Mouse (Mus musculus) G1E (cell line): Measurements from ENCODE around the gene Cables2. TPM values are rescaled to one million over a fixed set of nuclear protein-coding genes. Genes with fewer than 3 reads are reported as not detected.
A peak's percentile ranks its signal among the peaks of the same experiment; 100 is the strongest.

Experiments used
- ATAC-seq: 2 replicates; pipeline ENCODE4 v1.8.0; 2016; ENCODE audit warnings: mild to moderate bottlenecking; ENCODE audit not compliant: insufficient number of reproducible peaks, poor library complexity, low FRiP score, severe bottlenecking; ENCODE audit errors: extremely low read depth
- DNase-seq: peaks from one replicate; pipeline ENCODE4 v3.0.0; 2012; ENCODE audit warnings: low spot score
- H3K27me3 ChIP-seq: 2 replicates; pipeline ENCODE4 v1.6.1; 2012; ENCODE audit warnings: mild to moderate bottlenecking, low read length, inconsistent platforms; ENCODE audit not compliant: insufficient read depth
- H3K36me3 ChIP-seq: replicated peaks from 2 replicates; pipeline ENCODE3; 2012; ENCODE audit warnings: mild to moderate bottlenecking, inconsistent platforms
- H3K4me1 ChIP-seq: 2 replicates; pipeline ENCODE4 v1.6.1; 2012; ENCODE audit warnings: low read depth, low read length, inconsistent platforms, mixed read lengths; ENCODE audit not compliant: insufficient read depth
- H3K4me3 ChIP-seq: 2 replicates; pipeline ENCODE4 v1.5.1; 2012; ENCODE audit warnings: low read depth, mild to moderate bottlenecking, inconsistent platforms, low read length, moderate library complexity, mixed read lengths
- H3K9me3 ChIP-seq: replicated peaks from 2 replicates; pipeline ENCODE4 v1.6.1; 2012; ENCODE audit warnings: inconsistent platforms
- CTCF ChIP-seq: IDR thresholded peaks from 2 replicates; pipeline ENCODE4 v1.5.1; 2012; ENCODE audit warnings: low read depth, low read length, inconsistent platforms, mixed read lengths
- GATA1 ChIP-seq: IDR thresholded peaks from 2 replicates; pipeline ENCODE4 v1.6.1; 2012; ENCODE audit warnings: borderline replicate concordance, low read length, inconsistent platforms, mixed read lengths
- GATA2 ChIP-seq: IDR thresholded peaks from 2 replicates; pipeline ENCODE4 v1.6.1; 2012; ENCODE audit warnings: low read depth, low read length, inconsistent platforms, borderline replicate concordance
- POLR2AphosphoS5 ChIP-seq: IDR thresholded peaks from 2 replicates; pipeline ENCODE4 v1.6.1; 2012; ENCODE audit warnings: low read depth, low read length, inconsistent platforms; ENCODE audit not compliant: insufficient replicate concordance
- TAL1 ChIP-seq: conservative IDR thresholded peaks from 2 replicates; pipeline ENCODE4 v1.6.1; 2012; ENCODE audit warnings: low read depth, low read length, inconsistent platforms, mixed read lengths
- polyA plus RNA-seq: library from polyadenylated mRNA; stranded (reverse); fragments of >175 nt; gene quantifications from 2 replicates; pipeline ENCODE4 v1.2.3, GENCODE M21; 2012
- total RNA-seq, 2 experiments: library from RNA; stranded (forward) in 1 of 2; stranded (reverse) in 1 of 2; fragments of 200-1000 nt in 1 of 2; fragments of >200 nt in 1 of 2; fragmentation: Nextera tagmentation in 1 of 2; gene quantifications; 2 replicates each; pipeline ENCODE4 v1.2.3; 2014 to 2017

The Cables2 gene
- total and polyA plus RNA-seq, 3 experiments, result 8.7 to 14.5 (median 9.7) TPM

DNA sequence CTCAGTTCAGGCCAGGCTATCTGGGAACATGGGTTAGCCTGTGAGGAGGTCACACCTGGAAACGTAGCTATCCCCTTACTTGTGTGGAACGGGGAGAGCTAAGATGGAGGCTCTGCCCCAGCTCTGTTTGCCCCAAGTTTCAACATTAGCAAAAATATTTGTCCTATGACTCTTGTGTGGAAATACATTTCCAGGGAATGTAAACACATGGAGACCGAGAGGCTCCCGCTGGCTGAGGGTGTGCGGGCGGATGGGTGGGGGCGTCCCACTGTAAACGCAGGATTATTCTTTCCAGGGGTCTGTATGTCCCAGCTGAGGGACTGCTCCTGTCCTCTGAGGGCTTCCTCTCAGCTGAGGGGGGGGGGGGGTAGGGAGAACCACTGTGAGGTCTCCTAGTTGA, 38.9 kb downstream of the Cables2 start:
- DNase-seq, result no peak

DNA sequence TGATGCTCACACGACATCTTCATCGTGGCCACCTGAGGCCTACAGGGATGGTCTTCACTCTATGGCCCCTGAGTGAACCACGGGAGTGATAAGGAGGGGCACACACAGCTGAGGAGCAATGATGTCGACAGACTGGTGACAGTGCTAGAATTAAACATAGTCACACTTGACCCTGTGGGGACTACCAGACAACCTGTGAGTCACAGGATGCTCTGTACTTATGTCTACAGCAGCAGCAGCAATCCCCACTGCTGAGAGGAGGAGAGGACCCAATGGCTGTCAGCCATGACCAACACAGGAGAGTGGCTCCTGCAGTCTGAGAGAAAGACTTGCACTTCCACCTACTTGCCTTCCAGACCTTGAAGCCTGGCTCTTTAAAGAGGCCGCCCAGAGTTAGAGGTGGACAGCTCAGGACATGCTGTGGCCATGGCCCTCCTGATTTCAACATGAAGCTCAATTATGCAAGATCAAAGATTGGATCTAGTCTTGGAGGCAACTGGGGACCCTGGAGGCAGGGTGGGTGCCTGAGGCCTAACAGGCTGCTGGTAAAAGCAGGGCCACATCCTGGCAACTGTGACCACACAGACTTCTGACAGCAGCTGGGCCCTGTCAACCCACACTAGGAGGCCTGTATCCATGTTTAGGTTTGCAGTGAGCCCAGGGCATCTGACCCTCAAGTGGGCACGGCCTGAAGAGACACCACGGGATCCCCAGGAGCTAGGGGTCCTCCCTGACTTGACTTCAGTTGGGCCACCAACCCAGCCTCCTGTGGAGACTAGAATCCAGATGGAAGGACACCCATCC, 40.0 kb downstream of the Cables2 start:
- ATAC-seq (no peak), DNase-seq (no peak)
- H3K4me1 ChIP-seq, result peaks cover 87% of the 10 kb centered on the region
- H3K36me3 ChIP-seq, result peaks cover 12% of the 10 kb centered on the region
- H3K4me3 ChIP-seq, result peak overlapping the region; percentile 4; the same call in 1 of the 2 replicates
- H3K9me3 ChIP-seq, result peaks cover 2% of the 10 kb centered on the region; the same call in 1 of the 2 replicates
- TF ChIP-seq TAL1 (no peak), CTCF (no peak), POLR2AphosphoS5 (no peak), GATA1 (no peak), GATA2 (no peak)
- no peaks in the 10 kb centered on the region for H3K27me3 ChIP-seq

More for the DNA sequence above, 38.9 kb downstream of the Cables2 start:
- H3K27me3 ChIP-seq, result no peaks in the 10 kb centered on the region
- peaks cover 12% of the 10 kb centered on the region for H3K36me3 ChIP-seq
- H3K9me3 ChIP-seq, result peaks cover 2% of the 10 kb centered on the region; the same call in 1 of the 2 replicates
- no peak for TF ChIP-seq GATA2
- TF ChIP-seq TAL1, result no peak
- TF ChIP-seq POLR2AphosphoS5, result no peak
- TF ChIP-seq GATA1, result no peak
- TF ChIP-seq CTCF, result no peak
- peak overlapping the region; percentile 66 for H3K4me3 ChIP-seq
- peaks cover 87% of the 10 kb centered on the region for H3K4me1 ChIP-seq
- no peak for ATAC-seq

DNA sequence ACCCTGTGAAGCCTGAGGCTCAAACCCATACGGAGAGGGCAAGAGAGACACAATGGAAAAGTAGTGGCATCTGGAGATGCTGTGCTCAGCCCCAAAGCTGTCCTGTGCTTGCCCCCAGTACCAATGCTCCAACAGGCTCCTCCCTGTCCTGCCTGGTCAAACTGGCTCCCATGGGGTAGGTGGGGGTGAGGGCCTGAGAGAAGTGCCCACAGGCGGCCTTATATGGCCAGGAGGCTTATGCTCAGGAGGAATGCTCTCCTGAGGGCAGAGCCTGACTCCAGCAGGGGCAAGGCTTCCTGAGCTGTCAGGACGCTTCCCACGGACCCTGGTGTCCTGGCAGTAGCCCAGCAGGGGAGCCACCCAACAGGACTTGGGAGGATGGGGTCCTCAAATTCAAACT, 42.8 kb downstream of the Cables2 start:
- H3K27me3 ChIP-seq, result no peaks in the 10 kb centered on the region

DNA sequence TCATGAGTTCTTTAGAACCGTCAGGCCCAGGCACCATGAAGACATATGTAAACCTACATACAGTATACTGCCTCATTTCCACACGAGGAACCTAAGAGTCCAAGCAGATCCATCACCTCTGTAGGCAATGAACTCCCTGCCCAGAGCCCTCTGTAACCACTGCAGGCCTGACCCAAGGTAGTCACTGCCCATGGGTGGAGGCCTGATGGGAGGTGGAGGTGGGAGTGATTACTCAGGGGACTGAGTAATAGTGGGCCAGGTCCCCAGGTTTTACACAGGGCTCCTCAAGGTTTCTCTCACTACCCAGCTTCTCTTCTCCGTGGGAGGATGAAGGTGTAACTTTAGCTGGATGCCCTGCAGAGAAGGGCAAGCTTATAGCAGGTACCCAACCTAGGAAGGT, 44.2 kb downstream of the Cables2 start:
- TF ChIP-seq CTCF, result no peak
- TF ChIP-seq TAL1, result no peak
- no peak for TF ChIP-seq GATA1
- no peak for TF ChIP-seq POLR2AphosphoS5
- no peak for TF ChIP-seq GATA2
- no peaks in the 10 kb centered on the region for H3K9me3 ChIP-seq
- ATAC-seq (no peak), DNase-seq (no peak)
- peaks cover 85% of the 10 kb centered on the region for H3K4me1 ChIP-seq
- peaks cover 15% of the 10 kb centered on the region for H3K36me3 ChIP-seq
- H3K4me3 ChIP-seq, result no peak overlapping the region
- H3K27me3 ChIP-seq, result no peaks in the 10 kb centered on the region

More for the DNA sequence above, 42.8 kb downstream of the Cables2 start:
- TF ChIP-seq GATA2, result no peak
- no peak for TF ChIP-seq GATA1
- TF ChIP-seq TAL1, result no peak
- no peak for TF ChIP-seq CTCF
- TF ChIP-seq POLR2AphosphoS5, result no peak
- ATAC-seq (no peak), DNase-seq (no peak)
- Histone ChIP-seq H3K9me3 (no peaks in the 10 kb centered on the region), H3K36me3 (peaks cover 12% of the 10 kb centered on the region), H3K4me3 (no peak overlapping the region), H3K4me1 (peaks cover 86% of the 10 kb centered on the region)

DNA sequence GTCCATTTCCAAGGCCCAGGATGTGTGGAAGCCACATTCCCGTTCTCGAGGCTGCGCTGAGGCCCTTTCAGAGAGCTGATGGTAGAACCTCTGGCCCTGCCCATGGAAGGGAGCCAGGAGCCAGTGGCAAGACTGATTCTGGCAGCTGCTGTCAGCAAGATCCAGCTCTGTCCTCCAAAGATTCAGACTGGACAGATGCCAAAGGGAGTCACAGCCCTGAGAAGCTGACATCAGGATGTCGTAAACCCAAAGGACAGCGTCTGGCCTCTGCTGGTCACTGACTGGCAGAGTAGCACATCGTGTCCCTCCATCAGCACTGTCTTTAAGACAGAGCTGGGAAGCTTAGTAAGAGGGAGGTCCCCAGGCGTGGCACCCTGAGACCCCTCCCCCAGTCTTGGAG, 44.7 kb downstream of the Cables2 start:
- Histone ChIP-seq H3K4me1 (peaks cover 85% of the 10 kb centered on the region), H3K4me3 (no peak overlapping the region), H3K36me3 (peaks cover 18% of the 10 kb centered on the region), H3K27me3 (no peaks in the 10 kb centered on the region), H3K9me3 (no peaks in the 10 kb centered on the region)
- TF ChIP-seq POLR2AphosphoS5 (no peak), GATA1 (no peak)
- ATAC-seq (no peak), DNase-seq (no peak)

DNA sequence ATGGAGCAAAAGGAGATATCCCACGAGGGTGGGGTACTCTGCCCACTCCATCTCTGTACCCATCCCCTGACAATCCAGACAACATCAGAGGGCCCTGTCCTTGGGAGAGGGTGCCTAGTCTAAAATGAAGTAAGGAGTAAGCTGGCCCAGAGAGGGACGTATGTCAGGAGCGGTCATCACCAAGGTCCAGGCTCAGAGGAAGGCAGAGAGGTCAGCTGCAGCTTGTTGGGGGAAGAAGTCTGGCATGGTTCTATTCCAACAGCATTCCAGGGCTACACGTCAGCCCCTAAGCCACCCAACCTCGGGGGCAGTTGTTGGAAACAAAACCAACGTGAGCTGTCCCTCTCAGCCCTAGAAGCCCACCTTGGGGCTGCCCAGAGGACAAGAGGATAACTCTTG, 45.2 kb downstream of the Cables2 start:
- Histone ChIP-seq H3K9me3 (no peaks in the 10 kb centered on the region), H3K27me3 (no peaks in the 10 kb centered on the region), H3K4me3 (peak overlapping the region; percentile 58; the same call in 1 of the 2 replicates), H3K4me1 (peaks cover 85% of the 10 kb centered on the region), H3K36me3 (peaks cover 18% of the 10 kb centered on the region)
- TF ChIP-seq GATA1 (no peak), POLR2AphosphoS5 (no peak), CTCF (no peak), GATA2 (no peak), TAL1 (no peak)
- no peak for ATAC-seq
- DNase-seq, result no peak
